Mouse (Mus musculus) heart, embryonic 16.5 days (tissue): ENCODE results near the gene 1110051M20Rik. TPM values are rescaled to one million over a fixed set of nuclear protein-coding genes. Genes with fewer than 3 reads are reported as not detected.
A peak's percentile ranks its signal among the peaks of the same experiment; 100 is the strongest.

Experiments
- ATAC-seq: fragments of 200-750 bp; cut with Nextera tagmentation; replicated peaks from 2 replicates; pipeline ENCODE4 v1.8.0; 2017; ENCODE audit warnings: moderate number of reproducible peaks; ENCODE audit not compliant: insufficient read depth, low FRiP score; ENCODE audit errors: extremely low read depth
- H3K27ac ChIP-seq: fragments of 300-500 bp; sonication (generic); 2 replicates; pipeline ENCODE4 v1.5.1; 2014; ENCODE audit warnings: mild to moderate bottlenecking, low read length, control low read depth, moderate library complexity
- H3K27me3 ChIP-seq: fragments of 300-500 bp; sonication (generic); 2 replicates; pipeline ENCODE4 v1.6.1; 2014; ENCODE audit warnings: low read length, mixed read lengths; ENCODE audit not compliant: control insufficient read depth, insufficient read depth
- H3K36me3 ChIP-seq: fragments of 300-500 bp; sonication (generic); 2 replicates; pipeline ENCODE4 v1.6.1; 2014; ENCODE audit not compliant: control insufficient read depth, insufficient read depth
- H3K4me1 ChIP-seq: fragments of 300-500 bp; sonication (generic); 2 replicates; pipeline ENCODE4 v1.6.1; 2014; ENCODE audit warnings: low read length, mixed read lengths; ENCODE audit not compliant: control insufficient read depth, insufficient read depth
- H3K4me2 ChIP-seq: fragments of 300-500 bp; sonication (generic); 2 replicates; pipeline ENCODE4 v1.6.1; 2014; ENCODE audit warnings: low read depth, mild to moderate bottlenecking, control low read depth, low read length
- H3K4me3 ChIP-seq: fragments of 300-500 bp; sonication (generic); 2 replicates; pipeline ENCODE4 v1.5.1; 2014; ENCODE audit warnings: mild to moderate bottlenecking, control low read depth, low read length
- H3K9ac ChIP-seq: fragments of 300-500 bp; sonication (generic); 2 replicates; pipeline ENCODE4 v1.6.1; 2014; ENCODE audit warnings: low read length, control low read depth
- H3K9me3 ChIP-seq: fragments of 300-500 bp; sonication (generic); replicated peaks from 2 replicates; pipeline ENCODE4 v1.6.1; 2016; ENCODE audit warnings: low read length; ENCODE audit not compliant: control insufficient read depth
- WGBS: fragments of 180-500 bp; shearing (Covaris S2); extraction: QIAGEN DNeasy Blood & Tissue Kit; methylation state at CpG from one replicate; pipeline ENCODE4 v1.1.7; 2014; 5-methylcytosine and 5-hydroxymethylcytosine counted together
- polyA plus RNA-seq: library from polyadenylated mRNA; unstranded; fragments of >200 nt; fragmentation: Nextera tagmentation; extraction: Ambion mirVana; gene quantifications from 2 replicates; pipeline ENCODE4 v1.2.1, GENCODE M21; 2015

Gene 1110051M20Rik
- polyA plus RNA-seq, 1 experiment from 2014 or later = 46.0 TPM

GRCm38 (mm10) chr2:91460771-91461170 is 16.3 kb upstream of the 1110051M20Rik start:
- H3K27me3 ChIP-seq = no peaks in the 10 kb centered on the region
- no peak overlapping the region for H3K4me3 ChIP-seq
- H3K4me2 ChIP-seq = no peak overlapping the region
- H3K36me3 ChIP-seq = no peaks in the 10 kb centered on the region
- H3K9ac ChIP-seq = no peak overlapping the region
- ATAC-seq = no peak
- peaks cover 34% of the 10 kb centered on the region for H3K4me1 ChIP-seq
- WGBS = 56% methylated on average over 7 of the region's 7 CpGs
- H3K9me3 ChIP-seq = peaks cover 4% of the 10 kb centered on the region; the same call in 1 of the 2 replicates
- peak overlapping the region; percentile 78 for H3K27ac ChIP-seq

- H3K27ac ChIP-seq = no peak overlapping the region
- H3K4me3 ChIP-seq = no peak overlapping the region
- peak overlapping the region; percentile 78; the same call in 1 of the 2 replicates for H3K4me2 ChIP-seq
These were observed 15.6 kb upstream of the 1110051M20Rik start for GRCm38 (mm10) chr2:91460076-91460475.

GRCm38 (mm10) chr2:91458673-91459391 is 14.3 kb upstream of the 1110051M20Rik start:
- Histone ChIP-seq H3K9me3 (peaks cover 4% of the 10 kb centered on the region; the same call in 1 of the 2 replicates), H3K36me3 (no peaks in the 10 kb centered on the region), H3K4me3 (peak overlapping the region; percentile 81), H3K4me2 (peak overlapping the region; percentile 78), H3K27me3 (no peaks in the 10 kb centered on the region), H3K9ac (peak overlapping the region; percentile 88), H3K27ac (peak overlapping the region; percentile 89), H3K4me1 (peaks cover 34% of the 10 kb centered on the region)
- under 1% methylated on average over 32 of the region's 32 CpGs for WGBS
- ATAC-seq = 0 out of 2 replicates have a peak, but pooled peaks have one; percentile 31

More at GRCm38 (mm10) chr2:91460076-91460475, 15.6 kb upstream of the 1110051M20Rik start:
- H3K36me3 ChIP-seq = no peaks in the 10 kb centered on the region
- peaks cover 4% of the 10 kb centered on the region; the same call in 1 of the 2 replicates for H3K9me3 ChIP-seq
- 91% methylated on average over 6 of the region's 6 CpGs for WGBS
- no peaks in the 10 kb centered on the region for H3K27me3 ChIP-seq
- H3K9ac ChIP-seq = no peak overlapping the region
- peaks cover 34% of the 10 kb centered on the region for H3K4me1 ChIP-seq
- ATAC-seq = no peak

- H3K27me3 ChIP-seq = no peaks in the 10 kb centered on the region
- peak overlapping the region; percentile 88 for H3K9ac ChIP-seq
- WGBS = under 1% methylated on average over 21 of the region's 21 CpGs
- H3K27ac ChIP-seq = peak overlapping the region; percentile 89
- no peak for ATAC-seq
- H3K4me2 ChIP-seq = peak overlapping the region; percentile 78
- no peaks in the 10 kb centered on the region for H3K36me3 ChIP-seq
- H3K4me1 ChIP-seq = peaks cover 34% of the 10 kb centered on the region
- H3K9me3 ChIP-seq = peaks cover 4% of the 10 kb centered on the region; the same call in 1 of the 2 replicates
- peak overlapping the region; percentile 81 for H3K4me3 ChIP-seq
These were observed 13.8 kb upstream of the 1110051M20Rik start for GRCm38 (mm10) chr2:91458252-91458672.

- peak; percentile 54 for ATAC-seq
- under 1% methylated on average over 45 of the region's 45 CpGs for WGBS
These were observed 13.2 kb upstream of the 1110051M20Rik start for GRCm38 (mm10) chr2:91457656-91458251.

GRCm38 (mm10) chr2:91457259-91457655 is 12.8 kb upstream of the 1110051M20Rik start, which contains the start of gene Lrp4:
Gene Lrp4, plus strand, starts transcription at chr2:91457511.
- WGBS = 1% methylated on average over 23 of the region's 36 CpGs
- peaks cover 30% of the 10 kb centered on the region for H3K4me1 ChIP-seq

More at GRCm38 (mm10) chr2:91457656-91458251, 13.2 kb upstream of the 1110051M20Rik start:
- H3K9me3 ChIP-seq = peaks cover 4% of the 10 kb centered on the region; the same call in 1 of the 2 replicates
- H3K27ac ChIP-seq = peak overlapping the region; percentile 89
- H3K9ac ChIP-seq = peak overlapping the region; percentile 88
- no peaks in the 10 kb centered on the region for H3K36me3 ChIP-seq
- H3K4me3 ChIP-seq = peak overlapping the region; percentile 81
- peaks cover 32% of the 10 kb centered on the region for H3K4me1 ChIP-seq
- no peaks in the 10 kb centered on the region for H3K27me3 ChIP-seq
- H3K4me2 ChIP-seq = peak overlapping the region; percentile 78

GRCm38 (mm10) chr2:91456491-91457100 is 12.1 kb upstream of the 1110051M20Rik start:
- ATAC-seq = no peak

More at GRCm38 (mm10) chr2:91457259-91457655, 12.8 kb upstream of the 1110051M20Rik start, which contains the start of gene Lrp4:
- Histone ChIP-seq H3K9ac (peak within 1 kb of the TSS; percentile 88), H3K27me3 (no peaks in the 10 kb centered on the region), H3K4me3 (peak within 1 kb of the TSS; percentile 81), H3K36me3 (no peaks in the 10 kb centered on the region), H3K4me2 (peak within 1 kb of the TSS; percentile 78), H3K27ac (peak within 1 kb of the TSS; percentile 89), H3K9me3 (peaks cover 4% of the 10 kb centered on the region; the same call in 1 of the 2 replicates)
- ATAC-seq = peak; percentile 80

GRCm38 (mm10) chr2:91455826-91456225 is 11.3 kb upstream of the 1110051M20Rik start:
- Histone ChIP-seq H3K4me3 (no peak overlapping the region), H3K4me1 (peaks cover 16% of the 10 kb centered on the region), H3K4me2 (no peak overlapping the region), H3K27me3 (no peaks in the 10 kb centered on the region), H3K36me3 (no peaks in the 10 kb centered on the region), H3K27ac (no peak overlapping the region), H3K9ac (no peak overlapping the region), H3K9me3 (peaks cover 4% of the 10 kb centered on the region; the same call in 1 of the 2 replicates)
- WGBS = 4% methylated on average over 4 of the region's 4 CpGs
- ATAC-seq = no peak

More at GRCm38 (mm10) chr2:91456491-91457100, 12.1 kb upstream of the 1110051M20Rik start:
- H3K36me3 ChIP-seq = no peaks in the 10 kb centered on the region
- no peaks in the 10 kb centered on the region for H3K27me3 ChIP-seq
- peak overlapping the region; percentile 78 for H3K4me2 ChIP-seq
- 54% methylated on average over 9 of the region's 9 CpGs for WGBS
- H3K27ac ChIP-seq = peak overlapping the region; percentile 89
- peaks cover 4% of the 10 kb centered on the region; the same call in 1 of the 2 replicates for H3K9me3 ChIP-seq
- H3K4me1 ChIP-seq = peaks cover 24% of the 10 kb centered on the region
- H3K9ac ChIP-seq = peak overlapping the region; percentile 88
- peak overlapping the region; percentile 81 for H3K4me3 ChIP-seq
